Mouse (Mus musculus) megakaryocyte, embryonic 14.5 days (primary cell): ENCODE measurements around the gene Mgat4b.

Source experiments
- FLI1 ChIP-seq: IDR thresholded peaks from 2 replicates; pipeline ENCODE4 v1.6.1; 2012; ENCODE audit warnings: low read length, inconsistent platforms, mixed read lengths
- GATA1 ChIP-seq: IDR thresholded peaks from 3 replicates; pipeline ENCODE4 v1.6.1; 2012; ENCODE audit warnings: mixed read lengths, low read length, inconsistent platforms, borderline replicate concordance

- no peak for TF ChIP-seq GATA1
- no peak for TF ChIP-seq FLI1
Observed at GRCm38 (mm10) chr11:50225611-50226378, 15.1 kb downstream of the Mgat4b start.
